Mouse (Mus musculus) small intestine, adult 2 months (tissue): ENCODE measurements at regions not wholly inside any gene's neighbourhood (a gene's known extent, or its start where the extent isn't known, plus 50 kb on each side); places are given as distances from the start of the nearest gene placed in this dataset.

Source experiments
- CTCF ChIP-seq: fragments of 200-500 bp; IDR thresholded peaks from 2 replicates; pipeline ENCODE4 v1.5.1; 2012; ENCODE audit warnings: low read depth, mild to moderate bottlenecking, control low read depth, inconsistent platforms, low read length, moderate library complexity, mixed read lengths; ENCODE audit not compliant: insufficient replicate concordance, insufficient read length; ENCODE audit errors: extremely low read depth
- POLR2A ChIP-seq: fragments of 200-500 bp; IDR thresholded peaks from 2 replicates; pipeline ENCODE4 v1.6.1; 2012; ENCODE audit warnings: low read depth, mild to moderate bottlenecking, control low read depth, inconsistent platforms, low read length, moderate library complexity

- TF ChIP-seq POLR2A (no peak), CTCF (no peak)
These were observed 56.8 kb upstream of the Klf6 start for GRCm38 (mm10) chr13:5804381-5804941.
